Mouse (Mus musculus) midbrain, embryonic 11.5 days (tissue): ENCODE results near the gene Aknad1. TPM values are rescaled to one million over a fixed set of nuclear protein-coding genes. Genes with fewer than 3 reads are reported as not detected.

Experiments
- ATAC-seq: fragments of 200-750 bp; cut with Nextera tagmentation; 2 replicates; pipeline ENCODE4 v1.8.0; 2017; ENCODE audit warnings: moderate TSS enrichment, moderate library complexity; ENCODE audit not compliant: low FRiP score
- DNase-seq: peaks from one replicate; pipeline ENCODE4 v3.0.0; 2015; ENCODE audit warnings: low spot score; ENCODE audit errors: missing footprints
- H3K27ac ChIP-seq: fragments of 300-500 bp; sonication (generic); 2 replicates; pipeline ENCODE4 v1.5.1; 2014; ENCODE audit warnings: low read depth, low read length
- H3K27me3 ChIP-seq: fragments of 300-500 bp; sonication (generic); 2 replicates; pipeline ENCODE4 v1.6.1; 2014; ENCODE audit warnings: mild to moderate bottlenecking, low read length, moderate library complexity, mixed read lengths; ENCODE audit not compliant: control insufficient read depth, insufficient read depth
- H3K36me3 ChIP-seq: fragments of 300-500 bp; sonication (generic); 2 replicates; pipeline ENCODE4 v1.6.1; 2014; ENCODE audit warnings: mild to moderate bottlenecking, low read length, moderate library complexity, mixed read lengths; ENCODE audit not compliant: control insufficient read depth, insufficient read depth
- H3K4me1 ChIP-seq: fragments of 300-500 bp; sonication (generic); 2 replicates; pipeline ENCODE4 v1.6.1; 2014; ENCODE audit warnings: low read length; ENCODE audit not compliant: control insufficient read depth, insufficient read depth
- H3K4me2 ChIP-seq: fragments of 300-500 bp; sonication (generic); 2 replicates; pipeline ENCODE4 v1.6.1; 2014; ENCODE audit warnings: mild to moderate bottlenecking, moderate library complexity
- H3K4me3 ChIP-seq: fragments of 300-500 bp; sonication (generic); 2 replicates; pipeline ENCODE4 v1.5.1; 2014; ENCODE audit warnings: low read depth, low read length
- H3K9ac ChIP-seq: fragments of 300-500 bp; sonication (generic); 2 replicates; pipeline ENCODE4 v1.6.1; 2014; ENCODE audit warnings: low read length
- H3K9me3 ChIP-seq: fragments of 300-500 bp; sonication (generic); 2 replicates; pipeline ENCODE4 v1.6.1; 2016; ENCODE audit warnings: low read length; ENCODE audit not compliant: control insufficient read depth
- WGBS: fragments of 180-500 bp; shearing (Covaris S2); extraction: QIAGEN DNeasy Blood & Tissue Kit; methylation state at CpG from one replicate; pipeline ENCODE4 v1.1.7; 2014; 5-methylcytosine and 5-hydroxymethylcytosine counted together
- polyA plus RNA-seq: library from polyadenylated mRNA; unstranded; fragments of >200 nt; fragmentation: Nextera tagmentation; extraction: Ambion mirVana; gene quantifications from 2 replicates; pipeline ENCODE4 v1.2.1, GENCODE M21; 2014

The Aknad1 gene
- polyA plus RNA-seq, 1 experiment from 2014 or later, result not detected

DNA sequence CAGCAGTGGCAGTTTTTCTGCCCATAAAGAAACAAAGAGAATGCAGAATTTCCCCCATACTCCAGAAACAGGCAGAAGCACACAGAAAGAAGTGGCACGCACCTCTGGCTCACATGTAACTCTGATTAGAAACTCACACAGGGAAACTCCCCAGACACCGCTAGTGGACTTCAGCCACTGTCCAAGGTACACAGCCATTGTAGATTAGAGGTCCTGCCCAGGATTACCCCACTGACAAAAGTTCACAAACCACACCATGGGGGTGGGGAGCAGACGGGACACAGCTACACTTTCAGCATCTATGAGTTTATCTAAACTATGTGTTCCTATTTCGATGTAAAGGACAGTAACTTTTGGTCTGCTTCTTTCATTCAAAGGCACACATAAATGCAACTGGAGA lies 24.6 kb upstream of the Aknad1 start:
- H3K27ac ChIP-seq, result no peak overlapping the region
- no peaks in the 10 kb centered on the region for H3K9me3 ChIP-seq
- no peak overlapping the region for H3K4me2 ChIP-seq
- H3K27me3 ChIP-seq, result no peaks in the 10 kb centered on the region
- no peaks in the 10 kb centered on the region for H3K36me3 ChIP-seq
- H3K4me3 ChIP-seq, result no peak overlapping the region
- peaks cover 7% of the 10 kb centered on the region for H3K4me1 ChIP-seq
- no peak for ATAC-seq
- 92% methylated on average over 4 of the region's 4 CpGs for WGBS
- H3K9ac ChIP-seq, result no peak overlapping the region
- no peak for DNase-seq

- Histone ChIP-seq H3K4me1 (peaks cover 20% of the 10 kb centered on the region), H3K27me3 (no peaks in the 10 kb centered on the region), H3K9ac (no peak overlapping the region), H3K36me3 (no peaks in the 10 kb centered on the region), H3K4me2 (no peak overlapping the region), H3K9me3 (no peaks in the 10 kb centered on the region), H3K27ac (no peak overlapping the region), H3K4me3 (no peak overlapping the region)
- DNase-seq, result peak; percentile 72
- WGBS, result 91% methylated on average over 3 of the region's 3 CpGs
- ATAC-seq, result no peak
These were observed 21.5 kb upstream of the Aknad1 start for GRCm38 (mm10) chr3:108717896-108718502.

DNA sequence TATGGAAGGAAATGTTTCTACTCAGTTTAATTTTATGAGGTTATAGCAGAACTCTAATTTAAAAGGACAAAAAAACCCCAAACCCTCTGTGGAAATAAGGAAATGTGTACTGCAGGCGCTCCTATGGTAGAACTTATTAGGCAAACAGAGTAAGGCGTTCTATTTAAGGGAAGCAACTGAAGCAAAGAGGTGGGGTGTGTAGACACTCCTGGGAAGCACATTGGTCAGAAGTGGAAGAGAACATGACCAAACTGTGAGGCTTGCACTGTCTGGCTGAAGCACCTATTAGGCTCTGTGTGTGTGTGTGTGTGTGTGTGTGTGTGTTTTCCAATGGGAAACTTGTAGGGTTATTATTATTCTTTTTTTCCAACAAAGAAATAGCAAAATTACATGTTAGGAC lies 20.1 kb upstream of the Aknad1 start:
- Histone ChIP-seq H3K36me3 (no peaks in the 10 kb centered on the region), H3K4me3 (no peak overlapping the region), H3K27ac (no peak overlapping the region), H3K9me3 (no peaks in the 10 kb centered on the region), H3K9ac (no peak overlapping the region), H3K4me1 (peaks cover 17% of the 10 kb centered on the region; the same call in 1 of the 2 replicates), H3K4me2 (no peak overlapping the region), H3K27me3 (no peaks in the 10 kb centered on the region)
- DNase-seq (no peak), ATAC-seq (no peak)
- WGBS, result 82% methylated on average over 2 of the region's 2 CpGs

DNA sequence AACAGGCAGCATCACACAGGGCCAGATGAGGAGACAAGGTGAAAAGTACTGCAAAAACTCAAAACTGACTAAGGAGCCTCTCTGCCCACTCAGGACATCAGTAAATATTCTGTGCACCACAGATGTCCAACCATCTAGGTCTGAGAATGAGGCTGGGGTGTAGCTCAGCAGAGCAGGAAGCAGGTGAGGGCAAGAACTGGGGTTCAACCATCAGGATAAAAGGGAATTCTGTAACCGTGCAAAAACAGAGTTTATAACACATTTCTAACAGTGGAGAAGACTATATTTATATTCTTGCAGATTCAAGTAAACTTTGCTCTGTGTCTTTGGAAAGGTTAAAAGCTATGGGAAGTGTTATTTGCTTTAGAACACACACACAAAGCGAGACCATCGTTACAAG lies 19.7 kb upstream of the Aknad1 start:
- no peaks in the 10 kb centered on the region for H3K9me3 ChIP-seq
- ATAC-seq (no peak), DNase-seq (peak; percentile 66)
- no peak overlapping the region for H3K4me2 ChIP-seq
- H3K27me3 ChIP-seq, result no peaks in the 10 kb centered on the region
- no peak overlapping the region for H3K27ac ChIP-seq
- no peak overlapping the region for H3K9ac ChIP-seq
- no peak overlapping the region for H3K4me3 ChIP-seq
- WGBS, result 89% methylated on average over 3 of the region's 3 CpGs
- H3K36me3 ChIP-seq, result no peaks in the 10 kb centered on the region
- H3K4me1 ChIP-seq, result peaks cover 17% of the 10 kb centered on the region; the same call in 1 of the 2 replicates

- peak overlapping the region; percentile 83 for H3K4me3 ChIP-seq
- peak overlapping the region; percentile 89 for H3K27ac ChIP-seq
- peak overlapping the region; percentile 51 for H3K4me2 ChIP-seq
- DNase-seq (peak; percentile 95), ATAC-seq (no peak)
- H3K36me3 ChIP-seq, result no peaks in the 10 kb centered on the region
- WGBS, result under 1% methylated on average over 42 of the region's 44 CpGs
- H3K4me1 ChIP-seq, result peaks cover 17% of the 10 kb centered on the region; the same call in 1 of the 2 replicates
- H3K9me3 ChIP-seq, result no peaks in the 10 kb centered on the region
- peak overlapping the region; percentile 85 for H3K9ac ChIP-seq
- no peaks in the 10 kb centered on the region for H3K27me3 ChIP-seq
These were observed 18.1 kb upstream of the Aknad1 start for GRCm38 (mm10) chr3:108721076-108721991.

DNA sequence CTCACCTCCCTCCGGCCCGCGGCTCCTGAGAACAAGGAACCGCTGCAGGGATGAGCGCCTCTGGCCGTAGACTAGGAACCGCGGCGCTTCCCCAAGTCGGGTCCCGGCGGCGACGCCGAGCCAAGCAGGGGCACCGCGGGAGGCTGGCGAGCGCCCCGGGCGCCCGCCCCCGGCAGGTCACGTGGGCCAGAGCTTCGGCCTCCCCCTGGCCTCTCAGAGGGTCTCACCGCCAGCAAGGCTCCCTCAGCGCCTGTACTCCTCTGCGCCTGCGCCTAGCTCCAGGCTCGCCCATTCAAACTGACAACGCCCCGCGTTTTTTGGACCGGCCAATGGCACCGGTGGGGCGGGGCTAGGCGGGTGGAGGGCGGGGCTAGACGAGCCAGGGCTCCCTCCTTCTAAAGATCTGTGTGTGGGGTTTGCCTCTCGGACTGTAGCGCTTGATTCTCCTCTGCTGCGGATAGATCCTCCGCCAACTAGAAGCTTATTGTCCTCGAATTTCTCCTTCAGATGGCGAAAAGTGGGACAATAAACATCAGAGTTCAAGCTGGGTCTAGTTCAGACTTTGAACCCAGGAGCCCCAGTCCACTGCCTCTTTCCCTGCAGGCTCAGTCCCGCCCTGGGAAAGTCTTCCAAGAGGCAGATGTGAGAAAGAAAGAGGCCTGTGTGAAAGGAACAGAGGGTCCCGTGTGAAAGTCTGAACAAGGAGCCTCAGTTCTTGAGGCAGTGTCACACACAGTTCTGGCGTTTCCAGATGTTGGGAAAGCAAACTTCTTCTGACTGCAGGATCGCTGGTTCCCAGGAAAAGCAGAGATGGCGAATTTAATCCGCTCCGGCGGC lies 17.2 kb upstream of the Aknad1 start, which contains the start of gene Gpsm2:
TSS of gene Gpsm2 (minus strand) at position 274 of the 837 bp plus-strand sequence.
- H3K9me3 ChIP-seq, result no peaks in the 10 kb centered on the region
- no peaks in the 10 kb centered on the region for H3K27me3 ChIP-seq
- peak within 1 kb of the TSS; percentile 85 for H3K9ac ChIP-seq
- peaks cover 17% of the 10 kb centered on the region; the same call in 1 of the 2 replicates for H3K4me1 ChIP-seq
- H3K4me3 ChIP-seq, result peak within 1 kb of the TSS; percentile 83
- WGBS, result 1% methylated on average over 53 of the region's 53 CpGs
- ATAC-seq (peak; percentile 99), DNase-seq (peak; percentile 100)
- peak within 1 kb of the TSS; percentile 51 for H3K4me2 ChIP-seq
- no peaks in the 10 kb centered on the region for H3K36me3 ChIP-seq
- H3K27ac ChIP-seq, result peak within 1 kb of the TSS; percentile 89

DNA sequence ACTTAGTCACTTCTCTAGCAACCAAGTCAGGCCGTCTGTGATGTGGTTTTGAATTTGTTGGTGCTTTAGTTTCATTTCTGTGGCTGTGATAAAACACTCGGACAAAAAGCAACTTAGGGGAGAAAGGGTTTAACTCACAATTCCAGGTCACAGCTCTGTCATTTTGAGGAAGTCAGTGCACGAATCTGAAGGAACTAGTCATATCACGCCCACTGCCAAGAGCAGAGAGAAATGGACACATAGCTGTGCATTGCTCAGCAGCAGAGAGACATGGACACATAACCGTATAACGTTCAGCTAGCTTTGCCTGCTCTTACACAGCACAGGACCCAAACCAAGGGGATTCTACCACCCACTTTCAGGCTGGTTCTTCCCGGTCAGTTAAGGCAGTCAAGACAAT lies 13.0 kb upstream of the Aknad1 start:
- no peak overlapping the region for H3K4me2 ChIP-seq
- WGBS, result 89% methylated on average over 7 of the region's 7 CpGs
- no peak overlapping the region for H3K27ac ChIP-seq
- no peaks in the 10 kb centered on the region for H3K9me3 ChIP-seq
- ATAC-seq, result no peak
- H3K4me1 ChIP-seq, result peaks cover 5% of the 10 kb centered on the region; the same call in 1 of the 2 replicates
- DNase-seq, result peak; percentile 17
- no peaks in the 10 kb centered on the region for H3K36me3 ChIP-seq
- H3K4me3 ChIP-seq, result no peak overlapping the region
- H3K27me3 ChIP-seq, result no peaks in the 10 kb centered on the region
- H3K9ac ChIP-seq, result no peak overlapping the region

GRCm38 (mm10) chr3:108727344-108727743 lies 12.1 kb upstream of the Aknad1 start:
- Histone ChIP-seq H3K27me3 (no peaks in the 10 kb centered on the region), H3K4me1 (peaks cover 5% of the 10 kb centered on the region; the same call in 1 of the 2 replicates), H3K27ac (no peak overlapping the region), H3K9me3 (no peaks in the 10 kb centered on the region), H3K36me3 (no peaks in the 10 kb centered on the region), H3K4me3 (no peak overlapping the region), H3K4me2 (no peak overlapping the region), H3K9ac (no peak overlapping the region)
- ATAC-seq (no peak), DNase-seq (peak; percentile 4)
